Mouse (Mus musculus) small intestine, adult 2 months (tissue): ENCODE data around the gene Ccdc12.

Source experiments
- CTCF ChIP-seq: fragments of 200-500 bp; IDR thresholded peaks from 2 replicates; pipeline ENCODE4 v1.5.1; 2012; ENCODE audit warnings: low read depth, mild to moderate bottlenecking, control low read depth, inconsistent platforms, low read length, moderate library complexity, mixed read lengths; ENCODE audit not compliant: insufficient replicate concordance, insufficient read length; ENCODE audit errors: extremely low read depth
- POLR2A ChIP-seq: fragments of 200-500 bp; IDR thresholded peaks from 2 replicates; pipeline ENCODE4 v1.6.1; 2012; ENCODE audit warnings: low read depth, mild to moderate bottlenecking, control low read depth, inconsistent platforms, low read length, moderate library complexity

- TF ChIP-seq CTCF (no peak), POLR2A (no peak)
Measured at GRCm38 (mm10) chr9:110746961-110747360, 90.7 kb downstream of the Ccdc12 start, which contains the start of gene Pth1r.
